Mouse (Mus musculus) brain, embryonic 14.5 days (tissue): ENCODE measurements at regions not wholly inside any gene's neighbourhood (a gene's known extent, or its start where the extent isn't known, plus 50 kb on each side); places are given as distances from the start of the nearest gene placed in this dataset.

Experiments used
- CTCF ChIP-seq: fragments of 200-500 bp; IDR thresholded peaks from 2 replicates; pipeline ENCODE4 v1.5.1; 2012; ENCODE audit warnings: inconsistent platforms, mild to moderate bottlenecking, moderate library complexity, borderline replicate concordance; ENCODE audit not compliant: insufficient read depth, insufficient read length; ENCODE audit errors: extremely low read depth
- POLR2A ChIP-seq: fragments of 200-500 bp; IDR thresholded peaks from 2 replicates; pipeline ENCODE4 v1.6.1; 2012; ENCODE audit warnings: mild to moderate bottlenecking, inconsistent platforms, borderline replicate concordance; ENCODE audit not compliant: poor library complexity, insufficient read depth, insufficient read length, severe bottlenecking; ENCODE audit errors: extremely low read depth

GRCm38 (mm10) chr5:43384689-43385375 is 130.5 kb upstream of the C1qtnf7 start:
- no peak for TF ChIP-seq CTCF
- TF ChIP-seq POLR2A = no peak
